Comparison of ENCODE assay signal across 8 mouse cellular contexts in genomic region chr5:30922581-30923041, GRCm38 (mm10). TPM values are rescaled to one million over a fixed set of nuclear protein-coding genes. Genes with fewer than 3 reads are reported as not detected.
DNase-seq lines count a peak whose midpoint lies in the region; ATAC-seq and TF ChIP-seq lines count a peak whose summit lies in the region.

No protein-coding gene starts in this region.

- no peak overlapping the region for H3K27ac ChIP-seq in bone marrow macrophage, adult 2 months (ENCODE audit: insufficient read depth, low read depth, low read length)
- no peak overlapping the region for H3K27ac ChIP-seq in intestine, embryonic 16.5 days (ENCODE audit: low read length)
- H3K27ac ChIP-seq in midbrain, embryonic 11.5 days (ENCODE audit: low read depth, low read length) = no peak overlapping the region

- H3K4me2 ChIP-seq in intestine, embryonic 16.5 days (ENCODE audit: low read depth, low read length) = peak overlapping the region; percentile 89
- H3K4me2 ChIP-seq in midbrain, embryonic 11.5 days = peak overlapping the region; percentile 86; the same call in 1 of the 2 replicates

- no peaks in the 10 kb centered on the region for H3K9me3 ChIP-seq in intestine, embryonic 16.5 days (ENCODE audit: control insufficient read depth, low read length)
- H3K9me3 ChIP-seq in midbrain, embryonic 11.5 days (ENCODE audit: control insufficient read depth, low read length) = no peaks in the 10 kb centered on the region

- peaks cover 18% of the 10 kb centered on the region for H3K4me1 ChIP-seq in bone marrow macrophage, adult 2 months (ENCODE audit: control insufficient read depth, insufficient read depth, low read length)
- peaks cover 25% of the 10 kb centered on the region for H3K4me1 ChIP-seq in intestine, embryonic 16.5 days (ENCODE audit: control insufficient read depth, insufficient read depth, low read length)
- peaks cover 10% of the 10 kb centered on the region for H3K4me1 ChIP-seq in midbrain, embryonic 11.5 days (ENCODE audit: control insufficient read depth, insufficient read depth, low read length)

- no peaks in the 10 kb centered on the region for H3K27me3 ChIP-seq in intestine, embryonic 16.5 days (replicated peaks; ENCODE audit: control insufficient read depth, insufficient read depth, low read length)
- H3K27me3 ChIP-seq in midbrain, embryonic 11.5 days (ENCODE audit: control insufficient read depth, insufficient read depth, low read length) = no peaks in the 10 kb centered on the region; the same call in 1 of the 2 replicates

- TF ChIP-seq CTCF in bone marrow macrophage, adult 2 months (IDR thresholded peaks at IDR 0.05; ENCODE audit: low read depth, low read length) = no peak

- ATAC-seq in intestine, embryonic 16.5 days = no peak
- ATAC-seq in midbrain, embryonic 11.5 days (ENCODE audit: low FRiP score) = no peak

- 51% methylated on average over 10 of the region's 10 CpGs for WGBS in intestine, embryonic 16.5 days
- 73% methylated on average over 10 of the region's 10 CpGs for WGBS in midbrain, embryonic 11.5 days

- no peak for TF ChIP-seq POLR2A in bone marrow macrophage, adult 2 months (IDR thresholded peaks at IDR 0.05; ENCODE audit: borderline replicate concordance, low read depth, low read length)

- peak; percentile 91 for DNase-seq in heart, adult 11 months
- DNase-seq in heart, postnatal 36 days = no peak
- no peak for DNase-seq in midbrain, embryonic 11.5 days (ENCODE audit: low spot score, missing footprints)
- DNase-seq in adrenal gland, adult 8-10 months = no peak
- no peak for DNase-seq in gastrocnemius, adult 18-20 months (ENCODE audit: low spot score)
- DNase-seq in spleen, postnatal 4 days (ENCODE audit: low spot score in 2 of 2) = no peak

- peak overlapping the region; percentile 96 for H3K4me3 ChIP-seq in bone marrow macrophage, adult 2 months (ENCODE audit: insufficient read depth, low read length)
- H3K4me3 ChIP-seq in intestine, embryonic 16.5 days (ENCODE audit: low read length) = peak overlapping the region; percentile 61
- no peak overlapping the region for H3K4me3 ChIP-seq in midbrain, embryonic 11.5 days (ENCODE audit: low read depth, low read length)

- 0 out of 2 replicates have a peak overlapping the region, but pooled peaks have one; percentile 0 for H3K9ac ChIP-seq in intestine, embryonic 16.5 days (ENCODE audit: low read depth, low read length)
- no peak overlapping the region for H3K9ac ChIP-seq in midbrain, embryonic 11.5 days (ENCODE audit: low read length)

- no peaks in the 10 kb centered on the region; the same call in 1 of the 2 replicates for H3K36me3 ChIP-seq in intestine, embryonic 16.5 days (ENCODE audit: control insufficient read depth, insufficient read depth, low read length)
- H3K36me3 ChIP-seq in midbrain, embryonic 11.5 days (ENCODE audit: control insufficient read depth, insufficient read depth, low read length) = no peaks in the 10 kb centered on the region; the same call in 1 of the 2 replicates

- intact Hi-C loops in heart, postnatal 36 days (cut with DNase I) = no loop called here

RNA-seq across cellular contexts. Expression of gene Khk, which starts 1.4 kb away (rescaled TPM):
- 10 to 100 TPM; 19.9 to 26.6 TPM for total RNA-seq in heart, postnatal 36 days (2021)
- polyA plus RNA-seq in bone marrow macrophage, adult 2 months (2012; ENCODE audit: insufficient read depth, insufficient read length, missing spikeins) = 29.8 and 38.9 TPM in 2 replicates
- 26.9 and 32.5 TPM in 2 replicates for polyA plus RNA-seq in intestine, embryonic 16.5 days (2015; fragmentation: Nextera tagmentation; extraction: Ambion mirVana)
- 4.6 and 6.9 TPM in 2 replicates for polyA plus RNA-seq in midbrain, embryonic 11.5 days (2014; fragmentation: Nextera tagmentation; extraction: Ambion mirVana)
- total RNA-seq in adrenal gland, adult 8-10 months (2022) = 10 to 100 TPM; 60.9 to 74.4 (median 69.4) TPM
- total RNA-seq in gastrocnemius, adult 18-20 months (2021) = 10 to 100 TPM; 36.5 to 36.6 TPM

RNA-seq across cellular contexts. Expression of gene Emilin1, which starts 9.4 kb away (rescaled TPM):
- total RNA-seq in heart, postnatal 36 days (2021) = 10 to 100 TPM; 22.0 to 23.7 TPM
- polyA plus RNA-seq in bone marrow macrophage, adult 2 months (2012; ENCODE audit: insufficient read depth, insufficient read length, missing spikeins) = 29.1 and 37.2 TPM in 2 replicates
- polyA plus RNA-seq in intestine, embryonic 16.5 days (2015; fragmentation: Nextera tagmentation; extraction: Ambion mirVana) = 173 and 177 TPM in 2 replicates
- 28.1 and 30.3 TPM in 2 replicates for polyA plus RNA-seq in midbrain, embryonic 11.5 days (2014; fragmentation: Nextera tagmentation; extraction: Ambion mirVana)
- 10 to 100 TPM; 48.7 to 62.4 (median 51.8) TPM for total RNA-seq in adrenal gland, adult 8-10 months (2022)
- 1 to 10 TPM; 2.5 to 4.4 TPM for total RNA-seq in gastrocnemius, adult 18-20 months (2021)

RNA-seq across cellular contexts. Expression of gene Ost4, which starts 15.0 kb away (rescaled TPM):
- 100 to 1,000 TPM; 143 to 152 TPM for total RNA-seq in heart, postnatal 36 days (2021)
- 317 and 358 TPM in 2 replicates for polyA plus RNA-seq in bone marrow macrophage, adult 2 months (2012; ENCODE audit: insufficient read depth, insufficient read length, missing spikeins)
- 459 and 477 TPM in 2 replicates for polyA plus RNA-seq in intestine, embryonic 16.5 days (2015; fragmentation: Nextera tagmentation; extraction: Ambion mirVana)
- 340 and 376 TPM in 2 replicates for polyA plus RNA-seq in midbrain, embryonic 11.5 days (2014; fragmentation: Nextera tagmentation; extraction: Ambion mirVana)
- 100 to 1,000 TPM; 210 to 235 (median 214) TPM for total RNA-seq in adrenal gland, adult 8-10 months (2022)
- 100 to 1,000 TPM; 110 to 114 TPM for total RNA-seq in gastrocnemius, adult 18-20 months (2021)

RNA-seq across cellular contexts. Expression of gene Cgref1, which starts 22.8 kb away (rescaled TPM):
- under 1 TPM; 0.70 to 0.89 TPM for total RNA-seq in heart, postnatal 36 days (2021)
- polyA plus RNA-seq in bone marrow macrophage, adult 2 months (2012; ENCODE audit: insufficient read depth, insufficient read length, missing spikeins) = not detected in 2 replicates
- 67.0 and 88.7 TPM in 2 replicates for polyA plus RNA-seq in intestine, embryonic 16.5 days (2015; fragmentation: Nextera tagmentation; extraction: Ambion mirVana)
- polyA plus RNA-seq in midbrain, embryonic 11.5 days (2014; fragmentation: Nextera tagmentation; extraction: Ambion mirVana) = 6.7 and 8.5 TPM in 2 replicates
- 1 to 10 TPM; 1.0 to 3.0 (median 1.8) TPM for total RNA-seq in adrenal gland, adult 8-10 months (2022)
- total RNA-seq in gastrocnemius, adult 18-20 months (2021) = 1 to 10 TPM; 3.0 to 3.9 TPM

RNA-seq across cellular contexts. Expression of gene Agbl5, which starts 34.1 kb away (rescaled TPM):
- total RNA-seq in heart, postnatal 36 days (2021) = 1 to 10 TPM; 4.1 to 7.1 TPM
- polyA plus RNA-seq in bone marrow macrophage, adult 2 months (2012; ENCODE audit: insufficient read depth, insufficient read length, missing spikeins) = 5.8 and 6.5 TPM in 2 replicates
- 13.9 and 16.3 TPM in 2 replicates for polyA plus RNA-seq in intestine, embryonic 16.5 days (2015; fragmentation: Nextera tagmentation; extraction: Ambion mirVana)
- polyA plus RNA-seq in midbrain, embryonic 11.5 days (2014; fragmentation: Nextera tagmentation; extraction: Ambion mirVana) = 22.0 and 22.3 TPM in 2 replicates
- 10 to 100 TPM in 3 of 4 experiments, 1 to 10 TPM in 1; 9.9 to 22.6 (median 17.7) TPM for total RNA-seq in adrenal gland, adult 8-10 months (2022)
- 1 to 10 TPM; 2.1 to 3.4 TPM for total RNA-seq in gastrocnemius, adult 18-20 months (2021)

Comparison
In these comparisons a context has a peak if more than half of its experiments do, and no peak if none do; other contexts are left out.
1. RNA of gene Emilin1, which starts 9.4 kb away (total RNA-seq): 48.7 to 62.4 TPM in adrenal gland, adult 8-10 months and 22.0 to 23.7 TPM in heart, postnatal 36 days; 2.5 to 4.4 TPM in gastrocnemius, adult 18-20 months; every median in the first group is over 4 times any median in the second.